Mouse (Mus musculus): ENCODE measurements around the gene Fam20b.

Fam20b gene

DNA sequence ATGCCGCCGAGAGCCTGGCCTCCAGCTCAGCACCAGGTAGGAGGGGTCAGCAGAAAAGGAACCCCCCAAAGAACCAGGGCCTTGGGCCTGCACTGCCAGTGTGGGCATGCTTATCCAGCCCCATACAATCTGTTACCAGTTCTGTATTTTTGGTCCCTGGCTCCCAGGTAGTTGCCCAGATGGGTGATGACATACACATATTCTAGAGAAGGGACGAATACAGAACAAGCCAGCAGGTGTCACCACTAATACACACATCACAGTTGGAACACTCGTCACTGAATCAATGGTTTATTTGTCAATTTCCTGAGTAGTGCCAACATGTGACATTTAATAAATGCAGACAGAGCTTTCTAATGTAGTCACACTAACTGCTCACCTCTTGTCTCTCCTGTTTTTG, 78.3 kb downstream of the Fam20b start:
- DNase-seq (ENCODE audit: low spot score in 2 of 2): no peak

DNA sequence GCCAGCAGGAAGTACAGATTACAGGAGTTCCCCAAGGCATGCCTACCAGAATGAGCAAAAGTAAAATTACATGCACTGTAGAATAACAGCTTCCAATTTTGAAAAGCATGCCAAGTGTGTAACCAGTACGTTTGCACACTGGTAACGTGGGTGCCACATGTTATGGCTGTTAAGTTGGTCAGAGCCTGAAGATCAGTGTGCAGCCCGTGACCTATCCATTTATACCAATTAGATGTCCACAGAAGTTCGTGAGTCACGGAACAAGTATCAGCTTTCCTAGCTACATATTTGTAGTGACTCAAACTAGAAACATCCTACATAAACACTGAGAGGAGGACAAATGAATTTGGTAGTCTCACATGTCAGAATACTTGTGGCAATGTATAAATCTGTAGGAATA, 79.4 kb downstream of the Fam20b start:
- DNase-seq (ENCODE audit: low spot score in 2 of 2): no peak

DNA sequence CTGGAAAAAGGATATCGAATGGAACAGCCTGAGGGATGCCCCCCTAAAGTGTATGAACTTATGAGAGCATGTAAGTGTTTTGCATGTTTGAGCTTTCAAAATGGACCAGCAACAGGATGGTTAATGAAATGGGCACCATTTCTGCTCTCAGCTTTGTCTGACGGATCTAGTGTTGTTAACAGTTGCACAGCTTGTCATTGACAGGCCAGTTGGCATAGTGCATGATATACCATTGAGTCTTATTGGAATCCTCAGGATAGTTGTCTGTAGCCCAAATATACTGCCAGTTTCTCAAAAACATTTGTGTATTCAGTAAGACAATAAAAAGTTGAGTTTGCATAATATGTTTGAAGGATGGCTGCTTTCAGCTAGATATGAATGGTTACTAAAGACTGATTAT, 83.7 kb downstream of the Fam20b start:
- DNase-seq (ENCODE audit: low spot score in 2 of 2): no peak

DNA sequence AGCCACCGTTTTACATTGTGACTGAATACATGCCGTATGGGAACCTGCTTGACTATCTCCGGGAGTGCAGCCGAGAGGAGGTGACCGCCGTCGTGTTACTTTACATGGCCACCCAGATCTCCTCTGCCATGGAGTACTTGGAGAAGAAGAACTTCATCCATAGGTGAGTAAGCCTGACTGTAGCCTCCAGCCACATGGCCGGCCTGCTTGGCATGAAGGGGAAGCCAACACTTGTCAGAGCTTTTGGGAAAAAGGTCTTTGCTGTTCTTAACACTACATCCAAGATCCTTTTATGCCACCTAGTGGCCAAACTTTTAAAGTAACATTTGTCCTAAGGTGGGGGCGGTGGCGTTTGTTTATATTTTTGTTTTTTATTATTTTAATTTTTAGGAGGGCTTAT, 85.8 kb downstream of the Fam20b start:
- DNase-seq (ENCODE audit: low spot score in 2 of 2): no peak

DNA sequence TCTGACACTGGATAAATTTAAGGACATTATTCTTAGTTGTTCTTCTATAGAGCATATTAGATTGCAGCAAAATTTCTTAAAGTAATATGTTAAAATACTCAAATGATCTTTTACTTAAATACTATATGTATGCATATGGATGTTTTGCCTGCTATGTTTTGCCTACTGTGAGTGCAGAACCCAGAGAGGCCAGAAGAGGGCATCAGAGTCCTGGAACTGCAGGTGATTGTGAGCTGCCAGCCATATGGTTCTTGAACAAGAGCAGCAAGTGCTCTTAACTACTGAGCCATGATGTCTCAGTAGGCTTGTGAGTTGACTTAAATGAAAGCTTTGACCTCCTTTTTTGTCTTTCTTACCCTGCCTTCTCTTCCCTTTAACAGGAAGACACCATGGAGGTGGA, 87.9 kb downstream of the Fam20b start:
- no peak for DNase-seq (ENCODE audit: low spot score in 2 of 2)

DNA sequence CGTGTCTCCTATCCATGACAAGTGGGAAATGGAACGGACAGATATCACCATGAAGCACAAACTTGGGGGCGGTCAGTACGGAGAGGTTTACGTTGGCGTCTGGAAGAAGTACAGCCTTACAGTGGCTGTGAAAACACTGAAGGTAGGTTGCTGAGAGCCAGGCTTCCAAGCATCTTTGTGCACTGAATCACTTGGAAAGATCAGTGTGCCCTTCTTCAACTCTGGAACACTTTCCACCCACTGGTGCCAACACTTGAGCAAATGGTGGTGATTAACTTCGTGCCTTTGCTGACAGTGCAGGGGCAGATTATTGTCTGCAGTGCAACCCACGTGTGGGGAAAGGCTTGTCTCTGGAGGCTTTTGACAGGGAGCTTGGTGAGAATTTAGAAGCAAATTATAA, 88.9 kb downstream of the Fam20b start:
- no peak for DNase-seq (ENCODE audit: low spot score in 2 of 2)
